Mouse (Mus musculus) embryonic fibroblast, embryonic 13.5 days (primary cell): ENCODE results near the gene Llgl2. TPM values are rescaled to one million over a fixed set of nuclear protein-coding genes. Genes with fewer than 3 reads are reported as not detected.

Experiments
- H3K27ac ChIP-seq: 2 replicates; pipeline ENCODE4 v1.5.1; 2012; ENCODE audit warnings: low read length, control low read depth, inconsistent platforms; ENCODE audit not compliant: insufficient read depth
- H3K4me1 ChIP-seq: 2 replicates; pipeline ENCODE4 v1.6.1; 2011; ENCODE audit warnings: low read length; ENCODE audit not compliant: control insufficient read depth, insufficient read depth
- H3K4me3 ChIP-seq: 2 replicates; pipeline ENCODE4 v1.5.1; 2011; ENCODE audit warnings: mild to moderate bottlenecking, control low read depth, low read length; ENCODE audit not compliant: insufficient read depth
- CTCF ChIP-seq: IDR thresholded peaks from 2 replicates; pipeline ENCODE4 v1.5.1; 2011; ENCODE audit warnings: mild to moderate bottlenecking, control low read depth, low read length, moderate library complexity, borderline replicate concordance; ENCODE audit not compliant: insufficient read depth
- POLR2A ChIP-seq: IDR thresholded peaks from 2 replicates; pipeline ENCODE4 v1.6.1; 2011; ENCODE audit warnings: low read depth, mild to moderate bottlenecking, control low read depth, low read length, moderate library complexity
- polyA plus RNA-seq: library from polyadenylated mRNA; stranded (reverse); fragments of >200 nt; gene quantifications from 2 replicates; pipeline ENCODE4 v1.2.4, GENCODE M21; 2011; ENCODE audit warnings: low read depth; ENCODE audit not compliant: missing spikeins, insufficient read length

Llgl2 gene
- polyA plus RNA-seq, 1 experiment: 3.7 TPM

DNA sequence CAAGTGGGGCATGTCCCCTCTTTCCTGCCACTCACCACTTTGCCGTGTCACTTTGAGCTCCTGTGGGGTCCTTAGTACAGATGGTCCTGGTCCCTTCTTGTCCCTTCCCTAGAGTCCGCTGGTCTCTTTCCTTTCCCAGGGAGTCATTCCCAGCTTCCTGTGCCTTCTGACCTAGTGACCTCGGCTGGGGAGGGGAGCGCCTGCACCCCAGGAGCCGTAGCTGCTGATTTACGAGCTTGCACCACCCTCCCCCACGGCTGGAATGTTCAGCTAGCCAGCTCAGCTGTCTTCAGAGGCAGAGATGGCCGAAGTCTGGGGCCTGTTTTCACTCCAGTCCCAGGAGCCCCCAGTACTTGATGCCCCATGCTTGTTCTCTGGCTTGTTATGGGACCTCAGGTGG is 8.7 kb downstream of the Llgl2 start:
- no peak for TF ChIP-seq POLR2A
- TF ChIP-seq CTCF: no peak
- Histone ChIP-seq H3K27ac (no peak overlapping the region), H3K4me1 (peaks cover 2% of the 10 kb centered on the region), H3K4me3 (no peak overlapping the region)

DNA sequence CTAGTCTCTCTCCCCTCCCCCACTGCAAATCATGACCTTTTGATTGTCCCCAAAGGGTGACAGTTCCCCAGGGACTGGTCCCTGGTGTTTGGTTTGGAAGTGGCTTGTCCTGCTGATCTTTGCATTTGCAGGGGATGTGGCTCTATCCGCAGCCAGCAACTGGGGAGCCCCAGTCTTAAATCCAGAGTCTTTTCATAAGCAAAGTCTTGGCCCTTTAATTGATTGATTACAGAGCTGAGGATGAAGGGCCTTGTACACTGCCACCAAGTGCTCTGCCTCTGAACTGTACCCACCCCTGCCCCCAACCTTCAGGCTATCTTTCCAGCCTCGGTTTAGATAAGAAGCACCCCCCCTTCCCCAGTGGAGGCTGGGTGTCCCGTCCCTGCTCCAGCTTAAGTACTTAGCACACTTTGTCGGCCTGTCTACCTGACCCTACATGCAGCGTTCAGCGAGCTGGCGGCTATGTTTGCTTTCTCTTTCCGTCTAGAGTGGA is 9.2 kb downstream of the Llgl2 start:
- Histone ChIP-seq H3K4me3 (no peak overlapping the region), H3K27ac (no peak overlapping the region), H3K4me1 (no peaks in the 10 kb centered on the region; the same call in 1 of the 2 replicates)
- TF ChIP-seq CTCF (no peak), POLR2A (no peak)

DNA sequence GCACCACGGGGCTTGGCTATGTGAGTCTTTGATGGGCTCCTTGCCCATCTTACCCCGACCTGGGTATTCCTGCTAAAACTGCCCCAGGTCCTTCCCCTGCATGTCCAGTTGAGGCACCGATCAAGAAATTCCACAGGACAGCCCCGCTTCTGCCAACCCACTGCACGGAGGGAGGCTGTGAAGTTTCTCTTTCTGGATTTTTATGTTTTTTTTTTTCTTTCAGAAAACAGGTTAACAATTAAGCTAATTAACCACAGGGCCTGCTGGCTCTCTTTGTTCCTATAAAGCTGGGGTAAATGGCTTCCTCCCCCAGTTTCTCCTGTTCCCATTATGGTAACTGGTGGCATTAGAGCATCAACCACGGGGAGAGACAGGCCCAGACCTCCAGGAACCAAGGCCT is 10.2 kb downstream of the Llgl2 start:
- Histone ChIP-seq H3K27ac (no peak overlapping the region), H3K4me1 (no peaks in the 10 kb centered on the region; the same call in 1 of the 2 replicates), H3K4me3 (no peak overlapping the region)
- TF ChIP-seq CTCF (no peak), POLR2A (no peak)

DNA sequence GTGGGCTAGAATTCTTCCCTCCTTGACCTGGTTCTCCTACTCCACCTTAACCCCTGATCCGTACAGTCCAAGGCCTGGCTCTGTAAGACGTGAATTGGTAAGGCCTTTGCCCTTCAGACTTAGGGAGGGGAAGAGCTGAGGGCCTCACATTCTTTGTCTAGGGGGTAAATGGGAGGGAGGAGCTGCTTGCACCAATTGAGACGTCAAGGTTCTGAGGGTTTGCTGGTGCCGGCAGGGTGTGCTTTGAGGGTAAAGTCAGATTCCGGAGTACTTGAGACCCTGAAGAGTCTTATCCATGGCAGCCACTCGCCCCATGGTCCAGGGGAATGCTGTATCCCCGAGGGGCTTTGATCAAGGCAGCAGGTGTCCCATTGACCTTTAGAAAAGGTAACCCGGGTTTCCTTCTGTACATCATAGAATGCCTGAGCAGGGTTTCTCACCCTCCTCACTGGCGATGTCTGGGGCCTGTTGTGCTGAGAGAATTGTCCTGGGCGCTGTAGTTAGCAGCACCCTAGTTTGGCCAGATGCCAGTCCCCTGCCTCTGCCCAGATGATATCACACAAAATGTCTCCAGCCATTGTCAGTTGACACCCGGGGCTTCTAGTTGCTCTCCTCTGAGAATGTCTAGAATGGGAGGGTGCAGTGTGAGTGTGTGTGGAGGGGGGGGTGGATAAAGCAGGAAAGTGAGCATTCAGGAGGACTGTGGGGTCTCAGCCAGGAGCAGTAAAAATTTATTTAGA is 13.0 kb downstream of the Llgl2 start:
- no peaks in the 10 kb centered on the region; the same call in 1 of the 2 replicates for H3K4me1 ChIP-seq
- H3K4me3 ChIP-seq: no peak overlapping the region
- no peak overlapping the region for H3K27ac ChIP-seq
- TF ChIP-seq POLR2A: no peak
- TF ChIP-seq CTCF: no peak

DNA sequence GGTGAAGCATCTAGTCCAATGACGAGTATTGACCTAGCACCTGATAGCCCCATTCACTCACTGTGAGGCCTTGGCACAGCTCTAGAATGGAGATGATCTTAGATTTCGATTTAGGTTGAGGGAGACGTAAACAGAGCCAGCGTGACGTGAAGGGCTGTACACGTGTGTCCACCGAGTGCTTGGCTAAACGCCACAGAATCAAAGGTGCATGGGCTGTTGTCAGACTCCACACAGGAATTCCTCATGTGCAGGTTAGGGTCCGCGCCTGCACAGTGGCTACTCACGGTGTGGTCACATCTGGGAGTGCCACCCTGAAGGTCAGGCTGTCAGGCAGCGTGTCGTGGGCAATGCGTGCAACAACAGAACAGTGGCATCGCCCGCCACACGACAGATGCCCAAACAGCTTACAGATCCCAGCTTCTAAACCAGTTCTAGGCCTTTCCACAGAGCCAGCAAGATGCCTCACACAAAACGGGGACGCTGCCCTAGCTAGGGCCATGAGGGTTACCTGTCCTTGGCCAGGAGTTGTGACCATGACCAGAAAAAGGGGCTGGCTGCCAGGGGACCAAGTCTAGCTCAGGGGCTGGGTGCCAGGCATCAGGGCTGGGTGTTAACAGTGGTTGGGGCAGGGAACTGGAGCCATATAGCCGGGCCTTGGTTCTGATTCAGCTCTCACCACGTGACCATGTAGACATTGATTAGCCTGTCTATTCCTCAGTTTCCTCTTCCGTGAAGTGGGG is 13.9 kb downstream of the Llgl2 start:
- peaks cover 3% of the 10 kb centered on the region; the same call in 1 of the 2 replicates for H3K4me1 ChIP-seq
- no peak overlapping the region for H3K27ac ChIP-seq
- TF ChIP-seq POLR2A: no peak
- no peak for TF ChIP-seq CTCF
- no peak overlapping the region for H3K4me3 ChIP-seq

DNA sequence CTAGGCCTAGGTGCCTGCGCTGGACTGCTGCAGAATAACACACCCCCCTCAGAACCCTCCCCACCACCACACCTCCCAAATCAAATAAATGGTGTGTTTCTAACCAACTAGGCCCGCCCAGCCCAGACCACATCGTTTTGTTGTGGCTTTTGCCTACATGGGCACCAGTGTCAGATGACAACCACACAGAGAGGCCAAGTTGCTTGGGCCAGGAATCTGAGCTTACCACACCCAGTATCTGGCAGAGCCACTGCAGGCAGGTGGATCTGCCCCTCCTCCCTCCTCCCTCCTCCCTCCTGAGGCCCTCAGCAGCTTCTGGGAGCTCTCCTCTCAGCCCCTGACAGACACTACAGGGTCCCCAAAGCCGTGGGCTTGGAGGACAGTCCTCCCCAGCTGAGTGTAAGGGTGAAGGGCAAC is 15.1 kb downstream of the Llgl2 start:
- Histone ChIP-seq H3K4me3 (no peak overlapping the region), H3K4me1 (0 out of 2 replicates have a peak, but pooled peaks cover 3% of the 10 kb centered on the region), H3K27ac (no peak overlapping the region)
- no peak for TF ChIP-seq CTCF
- no peak for TF ChIP-seq POLR2A

DNA sequence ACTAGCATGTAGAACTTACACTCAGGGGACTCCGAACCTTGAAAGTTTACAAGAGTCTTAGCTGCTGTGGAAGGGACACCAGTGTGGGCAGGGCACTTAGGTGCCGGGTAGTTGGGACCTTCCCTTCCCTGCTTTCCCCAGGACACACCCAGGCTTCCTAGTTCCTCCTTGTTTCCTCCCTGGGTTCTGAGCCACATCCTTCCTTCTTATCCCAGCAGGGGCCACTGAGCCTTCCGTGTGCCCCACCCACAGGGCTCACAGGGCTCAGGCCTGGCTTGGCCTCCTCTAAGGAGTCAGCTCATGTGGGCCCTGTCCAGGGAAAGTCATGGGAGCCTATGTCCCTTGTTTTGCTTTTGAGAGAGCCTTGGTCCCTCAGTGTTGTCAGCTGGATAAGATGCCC is 15.9 kb downstream of the Llgl2 start:
- no peak for TF ChIP-seq CTCF
- no peak for TF ChIP-seq POLR2A
- 0 out of 2 replicates have a peak, but pooled peaks cover 3% of the 10 kb centered on the region for H3K4me1 ChIP-seq
- no peak overlapping the region for H3K4me3 ChIP-seq
- H3K27ac ChIP-seq: no peak overlapping the region

DNA sequence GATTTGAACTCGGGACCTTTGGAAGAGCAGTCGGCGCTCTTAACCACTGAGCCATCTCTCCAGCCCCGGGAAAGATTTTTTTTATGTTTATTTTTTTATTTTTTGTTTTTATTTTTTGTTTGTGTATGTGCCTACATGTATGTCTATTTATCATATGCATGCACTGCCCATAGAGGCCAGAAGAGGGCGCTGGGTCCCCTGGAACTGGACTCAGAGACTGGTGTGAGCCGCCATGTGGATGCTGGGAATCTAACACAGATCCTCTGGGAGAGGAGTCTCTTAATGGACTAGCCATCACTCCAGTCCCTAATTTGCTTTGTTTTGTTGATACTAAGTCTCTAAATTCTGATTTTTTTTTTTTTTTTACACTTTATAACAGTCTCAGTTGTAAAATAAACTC is 17.2 kb downstream of the Llgl2 start:
- H3K4me1 ChIP-seq: 0 out of 2 replicates have a peak, but pooled peaks cover 3% of the 10 kb centered on the region
- peak overlapping the region; percentile 75; the same call in 1 of the 2 replicates for H3K27ac ChIP-seq
- TF ChIP-seq CTCF (no peak), POLR2A (no peak)
- H3K4me3 ChIP-seq: no peak overlapping the region

DNA sequence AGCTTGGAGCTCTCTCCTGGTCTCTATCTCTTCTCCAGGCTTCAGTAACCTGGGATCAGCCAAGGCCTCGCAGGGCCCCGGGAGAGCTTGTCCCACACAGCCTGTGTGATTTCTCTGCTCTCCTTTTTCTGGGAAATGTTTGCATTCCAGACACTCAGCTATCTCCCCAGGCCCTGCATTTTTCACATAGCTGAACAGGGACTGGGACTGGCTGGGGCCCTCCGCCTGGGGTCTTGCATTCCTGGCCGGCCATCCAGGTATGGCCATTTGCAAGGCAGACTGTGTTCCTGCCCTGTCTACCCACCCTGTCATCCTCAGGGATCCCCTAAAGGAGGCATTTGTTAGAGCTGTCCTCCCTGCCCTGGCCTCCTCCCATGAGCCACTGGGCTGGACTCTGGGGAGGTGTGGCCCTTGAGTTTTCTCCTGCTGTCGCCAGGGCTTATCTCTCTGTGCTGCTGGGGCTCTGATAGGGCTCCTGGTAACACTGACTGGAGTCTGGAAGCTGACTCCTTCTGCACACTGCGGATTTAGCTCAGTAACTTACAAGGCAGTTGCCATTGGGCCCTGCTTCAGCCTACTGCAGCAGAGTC is 18.2 kb downstream of the Llgl2 start:
- no peak for TF ChIP-seq CTCF
- TF ChIP-seq POLR2A: no peak; the same call in 1 of the 2 replicates
- Histone ChIP-seq H3K4me1 (0 out of 2 replicates have a peak, but pooled peaks cover 3% of the 10 kb centered on the region), H3K4me3 (no peak overlapping the region), H3K27ac (peak overlapping the region; percentile 75)
